Mouse (Mus musculus): ENCODE measurements around the gene Hk1. TPM values are rescaled to one million over a fixed set of nuclear protein-coding genes. Genes with fewer than 3 reads are reported as not detected.

Hk1 gene
- total RNA-seq, 2 experiments from 2014 or later = 235 to 242 TPM

DNA sequence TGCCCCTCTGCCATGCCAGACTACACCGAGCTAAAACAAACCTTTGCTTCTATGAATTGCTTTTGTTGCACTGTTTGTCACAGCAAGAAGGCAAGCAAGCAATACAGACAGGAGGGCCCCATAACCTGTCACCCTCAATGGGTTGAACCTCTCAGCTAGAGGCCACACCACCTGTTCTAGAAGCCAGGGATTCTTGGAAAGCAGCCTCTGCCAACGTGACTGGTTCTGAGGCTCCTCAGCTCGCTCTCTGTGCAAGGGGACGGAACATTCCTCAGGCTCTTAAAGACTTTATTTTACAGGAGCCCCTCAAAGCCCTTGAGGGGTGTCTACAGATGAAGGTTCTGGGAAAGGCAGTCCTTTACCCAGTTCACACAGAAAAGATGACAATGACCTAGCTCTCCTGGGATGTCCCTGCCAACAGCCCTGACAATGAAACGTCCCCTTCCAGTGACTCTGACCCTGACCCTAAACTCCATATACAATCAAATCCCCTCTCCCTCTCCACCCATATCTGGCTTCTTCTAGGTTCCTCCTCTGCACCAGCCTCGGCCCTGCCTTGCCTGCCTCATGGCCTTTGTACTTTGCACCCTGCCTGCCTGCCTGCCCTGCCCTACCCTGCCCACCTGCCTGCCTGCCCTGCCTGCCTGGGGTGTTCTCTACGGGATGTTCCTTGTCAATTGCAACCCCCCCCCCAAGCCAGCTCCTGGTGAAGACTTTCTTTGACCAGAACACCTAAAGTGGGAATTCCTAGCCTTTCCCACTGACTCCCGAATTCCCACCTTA is 158.8 kb downstream of the Hk1 start:
- no peak for DNase-seq

Other genes starting within 250 kb of the Hk1 start
- not detected for gene Neurog3, start 246.8 kb downstream of the Hk1 start, total RNA-seq (2021)
- gene Fam241b, start 236.0 kb downstream of the Hk1 start, total RNA-seq (2021) = under 1 TPM; 0.70 to 0.86 TPM
- 10 to 100 TPM; 10.1 to 10.3 TPM for gene Tspan15, start 148.7 kb downstream of the Hk1 start, total RNA-seq (2021)
- gene Tacr2, start 127.5 kb downstream of the Hk1 start, total RNA-seq (2021) = not detected
- gene Hkdc1, start 42.6 kb upstream of the Hk1 start, total RNA-seq (2021) = not detected
- gene 4930507D05Rik, start 69.6 kb upstream of the Hk1 start, total RNA-seq (2021) = under 1 TPM; 0.36 to 0.62 TPM
- gene Supv3l1, start 69.8 kb upstream of the Hk1 start, total RNA-seq (2021) = 10 to 100 TPM; 39.2 to 40.7 TPM
- gene Vps26a, start 106.9 kb upstream of the Hk1 start, total RNA-seq (2021) = 10 to 100 TPM; 50.9 to 53.0 TPM
- 10 to 100 TPM; 16.9 to 18.4 TPM for gene Srgn, start 147.5 kb upstream of the Hk1 start, total RNA-seq (2021)
- gene Kif1bp, start 198.5 kb upstream of the Hk1 start, total RNA-seq (2021) = 10 to 100 TPM; 31.6 to 34.5 TPM
- gene Ddx21, start 222.4 kb upstream of the Hk1 start, total RNA-seq (2021) = 10 to 100 TPM; 43.8 to 46.1 TPM

All from heart, postnatal 4 days (tissue).